Mouse (Mus musculus): ENCODE results near the gene Rabgap1l. TPM values are rescaled to one million over a fixed set of nuclear protein-coding genes. Genes with fewer than 3 reads are reported as not detected.

Gene Rabgap1l
- total and polyA plus RNA-seq, 2 experiments = 6.4 to 78.7 TPM

DNA sequence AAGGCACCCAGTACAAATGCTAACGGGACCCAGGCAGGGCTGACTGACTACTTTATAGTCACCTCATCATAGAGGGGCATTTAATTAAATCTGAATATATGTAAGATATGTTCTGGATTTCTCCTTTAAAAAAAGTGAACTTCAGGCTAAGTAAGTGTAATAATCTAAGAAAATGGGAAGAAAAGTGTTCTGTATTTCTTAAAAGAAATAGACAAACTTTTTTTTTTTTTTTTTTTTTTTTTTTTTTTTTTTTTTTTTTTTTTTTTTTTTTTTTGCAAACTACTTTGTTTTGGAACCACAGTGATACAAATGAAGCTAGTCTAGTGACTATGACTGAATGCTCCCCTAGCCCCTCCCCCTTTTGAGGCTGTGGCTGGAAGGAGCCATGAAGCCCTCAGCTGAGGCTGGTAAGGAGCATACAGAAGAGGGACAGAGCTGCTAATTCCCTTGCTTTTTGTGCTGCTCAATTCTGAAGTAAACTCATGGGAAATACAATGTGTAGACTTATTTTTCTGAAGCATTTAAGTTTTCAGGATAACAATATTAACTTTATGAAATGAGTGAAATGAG, 273.0 kb downstream of the Rabgap1l start:
- WGBS = 96% methylated on average over 1 of the region's 1 CpGs
- H3K4me1 ChIP-seq (ENCODE audit: control insufficient read depth, insufficient read depth, low read length) = no peaks in the 10 kb centered on the region
- H3K4me3 ChIP-seq (ENCODE audit: insufficient read depth, low read depth, low read length) = no peak overlapping the region
- H3K27ac ChIP-seq (replicated peaks; ENCODE audit: insufficient read depth, low read depth, low read length) = no peak overlapping the region
- DNase-seq (ENCODE audit: extremely low read depth, low read depth, low spot score) = no peak
- no peaks in the 10 kb centered on the region for H3K36me3 ChIP-seq (ENCODE audit: control insufficient read depth, insufficient read depth, low read length)
- no peaks in the 10 kb centered on the region for H3K27me3 ChIP-seq (ENCODE audit: control insufficient read depth, insufficient read depth, low read length)
- no peak overlapping the region for H3K9ac ChIP-seq (ENCODE audit: low read depth, low read length)
- H3K79me2 ChIP-seq (ENCODE audit: control insufficient read depth, insufficient read depth, low read length) = no peaks in the 10 kb centered on the region
- TF ChIP-seq POLR2A (IDR thresholded peaks at IDR 0.05; ENCODE audit: extremely low read depth, insufficient read depth, low read length) (no peak), CTCF (IDR thresholded peaks at IDR 0.05; ENCODE audit: low read depth, low read length) (no peak)

- WGBS = 72% methylated on average over 4 of the region's 4 CpGs
- no peaks in the 10 kb centered on the region for H3K79me2 ChIP-seq (ENCODE audit: control insufficient read depth, insufficient read depth, low read length)
Measured at GRCm38 (mm10) chr1:160518552-160518951, 274.5 kb downstream of the Rabgap1l start.

GRCm38 (mm10) chr1:160507766-160508165, 285.2 kb downstream of the Rabgap1l start:
- Histone ChIP-seq H3K79me2 (ENCODE audit: control insufficient read depth, insufficient read depth, low read length) (no peaks in the 10 kb centered on the region), H3K4me3 (ENCODE audit: insufficient read depth, low read depth, low read length) (no peak overlapping the region), H3K9ac (ENCODE audit: low read depth, low read length) (no peak overlapping the region), H3K36me3 (ENCODE audit: control insufficient read depth, insufficient read depth, low read length) (no peaks in the 10 kb centered on the region), H3K27me3 (ENCODE audit: control insufficient read depth, insufficient read depth, low read length) (no peaks in the 10 kb centered on the region), H3K27ac (replicated peaks; ENCODE audit: insufficient read depth, low read depth, low read length) (no peak overlapping the region), H3K4me1 (ENCODE audit: control insufficient read depth, insufficient read depth, low read length) (no peaks in the 10 kb centered on the region)
- no peak for TF ChIP-seq POLR2A (IDR thresholded peaks at IDR 0.05; ENCODE audit: extremely low read depth, insufficient read depth, low read length)
- no peak for TF ChIP-seq CTCF (IDR thresholded peaks at IDR 0.05; ENCODE audit: low read depth, low read length)
- DNase-seq (ENCODE audit: extremely low read depth, low read depth, low spot score) = no peak

More at GRCm38 (mm10) chr1:160518552-160518951, 274.5 kb downstream of the Rabgap1l start:
- TF ChIP-seq CTCF (IDR thresholded peaks at IDR 0.05; ENCODE audit: low read depth, low read length) (no peak), POLR2A (IDR thresholded peaks at IDR 0.05; ENCODE audit: extremely low read depth, insufficient read depth, low read length) (no peak)
- Histone ChIP-seq H3K36me3 (ENCODE audit: control insufficient read depth, insufficient read depth, low read length) (no peaks in the 10 kb centered on the region), H3K4me1 (ENCODE audit: control insufficient read depth, insufficient read depth, low read length) (no peaks in the 10 kb centered on the region), H3K27me3 (ENCODE audit: control insufficient read depth, insufficient read depth, low read length) (no peaks in the 10 kb centered on the region), H3K27ac (replicated peaks; ENCODE audit: insufficient read depth, low read depth, low read length) (no peak overlapping the region), H3K4me3 (ENCODE audit: insufficient read depth, low read depth, low read length) (no peak overlapping the region), H3K9ac (ENCODE audit: low read depth, low read length) (no peak overlapping the region)
- no peak for DNase-seq (ENCODE audit: extremely low read depth, low read depth, low spot score)

GRCm38 (mm10) chr1:160496906-160497577, 296.0 kb downstream of the Rabgap1l start:
- no peak for DNase-seq (ENCODE audit: extremely low read depth, low read depth, low spot score)
- Histone ChIP-seq H3K9ac (ENCODE audit: low read depth, low read length) (no peak overlapping the region), H3K4me3 (ENCODE audit: insufficient read depth, low read depth, low read length) (no peak overlapping the region), H3K4me1 (ENCODE audit: control insufficient read depth, insufficient read depth, low read length) (no peaks in the 10 kb centered on the region), H3K27ac (replicated peaks; ENCODE audit: insufficient read depth, low read depth, low read length) (no peak overlapping the region), H3K27me3 (ENCODE audit: control insufficient read depth, insufficient read depth, low read length) (no peaks in the 10 kb centered on the region), H3K79me2 (ENCODE audit: control insufficient read depth, insufficient read depth, low read length) (no peaks in the 10 kb centered on the region), H3K36me3 (ENCODE audit: control insufficient read depth, insufficient read depth, low read length) (no peaks in the 10 kb centered on the region)
- no peak for TF ChIP-seq CTCF (IDR thresholded peaks at IDR 0.05; ENCODE audit: low read depth, low read length)
- TF ChIP-seq POLR2A (IDR thresholded peaks at IDR 0.05; ENCODE audit: extremely low read depth, insufficient read depth, low read length) = no peak
- 93% methylated on average over 3 of the region's 3 CpGs for WGBS

GRCm38 (mm10) chr1:160485731-160486130, 307.3 kb downstream of the Rabgap1l start:
- no peaks in the 10 kb centered on the region for H3K27me3 ChIP-seq (ENCODE audit: control insufficient read depth, insufficient read depth, low read length)
- TF ChIP-seq POLR2A (IDR thresholded peaks at IDR 0.05; ENCODE audit: extremely low read depth, insufficient read depth, low read length) (no peak), CTCF (IDR thresholded peaks at IDR 0.05; ENCODE audit: low read depth, low read length) (no peak)
- H3K27ac ChIP-seq (replicated peaks; ENCODE audit: insufficient read depth, low read depth, low read length) = no peak overlapping the region
- WGBS = 75% methylated on average over 3 of the region's 3 CpGs
- no peaks in the 10 kb centered on the region for H3K79me2 ChIP-seq (ENCODE audit: control insufficient read depth, insufficient read depth, low read length)
- DNase-seq (ENCODE audit: extremely low read depth, low read depth, low spot score) = no peak
- H3K9ac ChIP-seq (ENCODE audit: low read depth, low read length) = no peak overlapping the region
- H3K4me1 ChIP-seq (ENCODE audit: control insufficient read depth, insufficient read depth, low read length) = no peaks in the 10 kb centered on the region
- H3K4me3 ChIP-seq (ENCODE audit: insufficient read depth, low read depth, low read length) = no peak overlapping the region
- no peaks in the 10 kb centered on the region for H3K36me3 ChIP-seq (ENCODE audit: control insufficient read depth, insufficient read depth, low read length)

DNA sequence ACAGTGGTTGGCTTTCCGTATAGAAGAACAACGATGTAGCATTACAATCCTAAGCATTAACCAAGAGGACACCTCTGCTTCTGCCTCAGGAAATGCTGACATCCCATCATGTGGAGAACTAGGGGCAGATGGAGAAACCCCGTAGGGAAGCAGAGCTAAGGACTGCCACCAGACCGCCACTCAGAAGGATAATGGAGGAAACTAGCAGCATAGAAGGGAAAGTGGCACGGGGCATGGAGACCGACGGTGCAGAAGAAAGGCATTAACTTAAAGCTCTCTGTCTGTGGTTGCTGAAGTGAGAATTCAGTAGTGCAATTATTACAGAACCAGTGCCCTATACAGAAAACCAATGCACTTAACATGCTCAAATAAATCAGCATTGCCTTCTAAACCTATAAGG, 308.0 kb downstream of the Rabgap1l start:
- no peaks in the 10 kb centered on the region for H3K36me3 ChIP-seq (ENCODE audit: control insufficient read depth, insufficient read depth, low read length)
- no peak for DNase-seq (ENCODE audit: extremely low read depth, low read depth, low spot score)
- H3K4me3 ChIP-seq (ENCODE audit: insufficient read depth, low read depth, low read length) = no peak overlapping the region
- no peak overlapping the region for H3K9ac ChIP-seq (ENCODE audit: low read depth, low read length)
- 93% methylated on average over 7 of the region's 7 CpGs for WGBS
- no peaks in the 10 kb centered on the region for H3K79me2 ChIP-seq (ENCODE audit: control insufficient read depth, insufficient read depth, low read length)
- no peaks in the 10 kb centered on the region for H3K27me3 ChIP-seq (ENCODE audit: control insufficient read depth, insufficient read depth, low read length)
- TF ChIP-seq POLR2A (IDR thresholded peaks at IDR 0.05; ENCODE audit: extremely low read depth, insufficient read depth, low read length) (no peak), CTCF (IDR thresholded peaks at IDR 0.05; ENCODE audit: low read depth, low read length) (no peak)
- no peak overlapping the region for H3K27ac ChIP-seq (replicated peaks; ENCODE audit: insufficient read depth, low read depth, low read length)
- H3K4me1 ChIP-seq (ENCODE audit: control insufficient read depth, insufficient read depth, low read length) = no peaks in the 10 kb centered on the region
